Mouse (Mus musculus) forebrain, postnatal 0 days (tissue): ENCODE measurements at regions not wholly inside any gene's neighbourhood (a gene's known extent, or its start where the extent isn't known, plus 50 kb on each side); places are given as distances from the start of the nearest gene placed in this dataset.
A peak's percentile ranks its signal among the peaks of the same experiment; 100 is the strongest.
"Not testable (repeated sequence)": the region's sequence is repeated elsewhere in the genome, so short reads cannot be mapped to it uniquely, and the experiment has no call there.

Experiments used
- ATAC-seq: fragments of 200-750 bp; cut with Nextera tagmentation; 2 replicates; pipeline ENCODE4 v1.8.0; 2017; ENCODE audit warnings: mild to moderate bottlenecking, moderate library complexity
- DNase-seq: peaks from one replicate; pipeline ENCODE4 v3.0.0-alpha.2; 2015
- H3K27ac ChIP-seq: fragments of 300-500 bp; sonication (generic); 2 replicates; pipeline ENCODE4 v1.5.1; 2014; ENCODE audit warnings: low read depth, mild to moderate bottlenecking, antibody characterized with exemption, low read length, moderate library complexity, mixed read lengths
- H3K27me3 ChIP-seq: fragments of 300-500 bp; sonication (generic); 2 replicates; pipeline ENCODE4 v1.6.1; 2014; ENCODE audit warnings: mild to moderate bottlenecking, low read length, mixed read lengths; ENCODE audit not compliant: insufficient read depth
- H3K36me3 ChIP-seq: fragments of 300-500 bp; sonication (generic); 2 replicates; pipeline ENCODE4 v1.6.1; 2014; ENCODE audit warnings: mild to moderate bottlenecking, moderate library complexity; ENCODE audit not compliant: insufficient read depth
- H3K4me1 ChIP-seq: fragments of 300-500 bp; sonication (generic); 2 replicates; pipeline ENCODE4 v1.6.1; 2014; ENCODE audit warnings: antibody characterized with exemption; ENCODE audit not compliant: insufficient read depth
- H3K4me2 ChIP-seq: fragments of 300-500 bp; sonication (generic); 2 replicates; pipeline ENCODE4 v1.6.1; 2014; ENCODE audit warnings: low read depth, mild to moderate bottlenecking, moderate library complexity
- H3K4me3 ChIP-seq: fragments of 300-500 bp; sonication (generic); 2 replicates; pipeline ENCODE4 v1.5.1; 2014; ENCODE audit warnings: low read depth, low read length, mixed read lengths
- H3K9ac ChIP-seq: fragments of 300-500 bp; sonication (generic); 2 replicates; pipeline ENCODE4 v1.6.1; 2014; ENCODE audit warnings: mild to moderate bottlenecking
- H3K9me3 ChIP-seq: fragments of 300-500 bp; sonication (generic); 2 replicates; pipeline ENCODE4 v1.6.1; 2016; ENCODE audit warnings: low read length
- CTCF ChIP-seq: sonication (generic); IDR thresholded peaks from 2 replicates; pipeline ENCODE4 v1.5.1; 2016; ENCODE audit warnings: antibody characterized with exemption, control low read depth, low read depth
- WGBS: fragments of 180-500 bp; shearing (Covaris S2); extraction: QIAGEN DNeasy Blood & Tissue Kit; methylation state at CpG from one replicate; pipeline ENCODE4 v1.1.7; 2014; 5-methylcytosine and 5-hydroxymethylcytosine counted together

GRCm38 (mm10) chr12:3124036-3124435 is 185.7 kb downstream of the Rab10 start:
- no peak for TF ChIP-seq CTCF
- Histone ChIP-seq H3K4me2 (no peak overlapping the region), H3K27me3 (no peaks in the 10 kb centered on the region), H3K36me3 (no peaks in the 10 kb centered on the region), H3K4me1 (no peaks in the 10 kb centered on the region), H3K27ac (no peak overlapping the region), H3K9me3 (no peaks in the 10 kb centered on the region), H3K9ac (no peak overlapping the region), H3K4me3 (no peak overlapping the region)
- no peak for DNase-seq
- 61% methylated on average over 1 of the region's 1 CpGs for WGBS
- ATAC-seq = no peak

DNA sequence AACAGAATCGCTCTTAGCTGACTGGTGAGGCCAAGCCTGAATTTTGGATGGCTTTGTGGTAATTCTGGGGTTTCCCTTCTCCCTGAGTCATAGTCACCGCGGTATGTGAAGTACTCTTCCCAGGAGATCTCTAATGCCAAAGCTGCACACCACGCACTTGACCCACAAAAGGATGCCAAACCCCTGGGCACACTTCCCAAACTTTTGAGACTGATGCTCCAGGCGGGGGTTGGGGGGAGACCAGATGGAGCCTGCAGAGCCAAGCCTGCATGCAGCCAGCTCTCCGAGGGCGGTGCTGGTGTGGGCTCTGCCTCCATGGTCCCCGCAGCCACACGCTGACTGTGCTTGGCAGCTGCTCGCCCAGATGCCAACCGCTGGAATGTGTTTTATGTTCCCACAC is 199.2 kb downstream of the Rab10 start:
- H3K9ac ChIP-seq, H3K36me3 ChIP-seq, H3K9me3 ChIP-seq, ATAC-seq, DNase-seq, H3K4me2 ChIP-seq, H3K4me1 ChIP-seq, H3K27ac ChIP-seq, H3K27me3 ChIP-seq, H3K4me3 ChIP-seq: not testable (repeated sequence)
- 68% methylated on average over 11 of the region's 11 CpGs for WGBS

DNA sequence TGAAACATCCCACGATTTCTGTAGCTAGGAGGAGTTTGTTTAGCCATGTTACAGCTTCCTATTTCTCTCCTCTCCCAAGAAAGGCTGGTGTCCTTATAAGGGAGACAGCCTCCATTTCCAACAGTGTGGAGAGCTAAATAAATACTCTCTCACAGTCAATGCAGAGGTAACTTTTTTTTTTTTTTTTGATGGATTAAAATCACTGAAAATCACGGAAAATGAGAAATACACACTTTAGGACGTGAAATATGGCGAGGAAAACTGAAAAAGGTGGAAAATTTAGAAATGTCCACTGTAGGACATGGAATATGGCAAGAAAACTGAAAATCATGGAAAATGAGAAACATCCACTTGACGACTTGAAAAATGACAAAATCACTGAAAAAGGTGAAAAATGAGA is 200.1 kb downstream of the Rab10 start:
- not testable (repeated sequence) for H3K9me3 ChIP-seq, H3K4me1 ChIP-seq, ATAC-seq, H3K4me3 ChIP-seq, H3K4me2 ChIP-seq, DNase-seq, H3K9ac ChIP-seq, H3K27me3 ChIP-seq, H3K36me3 ChIP-seq, H3K27ac ChIP-seq
- 85% methylated on average over 5 of the region's 5 CpGs for WGBS

DNA sequence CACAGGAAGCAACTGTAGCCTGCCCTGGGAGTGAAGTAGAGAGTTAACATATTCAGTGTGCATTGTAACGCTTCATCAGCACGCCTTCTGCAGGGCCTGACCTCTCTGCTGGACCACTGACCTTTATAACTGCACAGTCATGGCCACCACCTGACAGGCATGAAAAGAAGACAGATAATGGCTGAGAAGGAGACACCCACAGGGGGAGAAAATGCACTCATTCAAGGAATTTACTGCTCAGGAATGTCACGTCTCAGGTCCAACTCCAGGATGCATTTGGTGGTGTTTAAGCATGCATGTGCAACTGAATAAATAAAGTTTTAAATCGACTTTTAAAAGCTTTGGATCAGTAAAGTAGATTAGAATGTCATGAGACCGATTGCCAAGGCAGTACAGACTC is 207.8 kb downstream of the Rab10 start:
- not testable (repeated sequence) for H3K4me2 ChIP-seq, DNase-seq, H3K27ac ChIP-seq, H3K4me3 ChIP-seq, H3K9me3 ChIP-seq, ATAC-seq, H3K36me3 ChIP-seq, H3K4me1 ChIP-seq, H3K27me3 ChIP-seq, H3K9ac ChIP-seq
- WGBS = 64% methylated on average over 5 of the region's 5 CpGs

DNA sequence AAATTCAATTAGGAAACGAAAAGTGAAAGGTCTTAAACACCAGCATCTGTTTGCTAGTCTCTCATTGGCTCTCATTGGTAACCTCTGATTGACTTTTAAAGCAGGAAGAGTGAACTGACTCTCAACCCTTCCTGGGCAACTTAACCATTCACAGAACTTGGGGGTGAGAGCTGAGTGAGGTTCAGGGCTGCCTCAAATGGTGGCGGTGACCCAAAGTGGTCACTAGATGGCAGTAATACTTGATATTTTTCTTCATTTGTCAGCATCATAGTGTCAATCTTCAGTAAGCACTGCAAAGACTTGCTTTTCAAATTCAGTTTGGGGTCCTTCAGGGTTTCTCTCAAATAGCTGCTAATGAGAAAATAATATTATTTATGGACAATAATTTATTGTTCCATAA is 211.6 kb downstream of the Rab10 start:
- H3K27ac ChIP-seq, H3K36me3 ChIP-seq, H3K9me3 ChIP-seq, H3K4me1 ChIP-seq, H3K9ac ChIP-seq, H3K27me3 ChIP-seq, H3K4me3 ChIP-seq, H3K4me2 ChIP-seq: not testable (repeated sequence)
- DNase-seq (peak; percentile 2), ATAC-seq (peak; percentile 54; the same call in 1 of the 2 replicates)
- TF ChIP-seq CTCF = peak; percentile 31; the same call in 1 of the 2 replicates
- WGBS = 30% methylated on average over 2 of the region's 2 CpGs

DNA sequence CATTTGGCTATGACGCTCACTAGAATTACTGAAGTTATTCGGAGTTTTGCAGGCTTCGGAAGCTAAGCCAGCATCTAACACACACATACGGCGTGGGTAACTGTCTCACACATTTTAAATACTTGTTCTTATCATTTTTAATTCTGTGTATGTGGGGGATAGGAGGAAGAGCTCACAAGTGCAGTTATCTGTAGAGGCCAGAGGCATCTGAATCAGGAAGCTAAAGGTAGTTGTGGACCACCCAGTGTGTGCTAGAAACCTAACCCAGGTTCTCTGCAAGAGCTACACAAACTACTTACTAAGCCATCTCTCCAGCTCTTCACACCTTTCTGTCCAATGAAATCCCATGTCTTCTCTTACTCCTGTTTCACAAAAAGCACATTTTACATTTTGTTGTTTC is 215.3 kb downstream of the Rab10 start:
- ATAC-seq = no peak
- DNase-seq = no peak
- Histone ChIP-seq H3K9ac (no peak overlapping the region), H3K4me2 (no peak overlapping the region), H3K4me1 (no peaks in the 10 kb centered on the region), H3K36me3 (no peaks in the 10 kb centered on the region), H3K27ac (no peak overlapping the region), H3K9me3 (no peaks in the 10 kb centered on the region), H3K4me3 (no peak overlapping the region), H3K27me3 (no peaks in the 10 kb centered on the region)
- TF ChIP-seq CTCF = no peak
- WGBS = 93% methylated on average over 5 of the region's 5 CpGs

GRCm38 (mm10) chr12:3092974-3093373 is 216.8 kb downstream of the Rab10 start:
- ATAC-seq = not testable (repeated sequence)

GRCm38 (mm10) chr12:3049546-3049945 is 260.2 kb downstream of the Rab10 start:
- not testable (repeated sequence) for DNase-seq, H3K4me1 ChIP-seq, H3K9ac ChIP-seq, H3K4me3 ChIP-seq, H3K27ac ChIP-seq, ATAC-seq, H3K4me2 ChIP-seq, H3K27me3 ChIP-seq, H3K9me3 ChIP-seq, H3K36me3 ChIP-seq
- WGBS = 74% methylated on average over 5 of the region's 5 CpGs

More at GRCm38 (mm10) chr12:3092974-3093373, 216.8 kb downstream of the Rab10 start:
- not testable (repeated sequence) for H3K4me1 ChIP-seq, H3K4me2 ChIP-seq, H3K9ac ChIP-seq, H3K27me3 ChIP-seq, DNase-seq, H3K9me3 ChIP-seq, H3K27ac ChIP-seq, H3K4me3 ChIP-seq, H3K36me3 ChIP-seq
- WGBS = 58% methylated on average over 2 of the region's 3 CpGs

GRCm38 (mm10) chr12:3018446-3018845 is 291.3 kb downstream of the Rab10 start:
- WGBS = 91% methylated on average over 16 of the region's 16 CpGs
- not testable (repeated sequence) for H3K4me1 ChIP-seq, H3K36me3 ChIP-seq, H3K27me3 ChIP-seq, ATAC-seq, H3K4me2 ChIP-seq, H3K9ac ChIP-seq, H3K4me3 ChIP-seq, DNase-seq, H3K27ac ChIP-seq, H3K9me3 ChIP-seq

DNA sequence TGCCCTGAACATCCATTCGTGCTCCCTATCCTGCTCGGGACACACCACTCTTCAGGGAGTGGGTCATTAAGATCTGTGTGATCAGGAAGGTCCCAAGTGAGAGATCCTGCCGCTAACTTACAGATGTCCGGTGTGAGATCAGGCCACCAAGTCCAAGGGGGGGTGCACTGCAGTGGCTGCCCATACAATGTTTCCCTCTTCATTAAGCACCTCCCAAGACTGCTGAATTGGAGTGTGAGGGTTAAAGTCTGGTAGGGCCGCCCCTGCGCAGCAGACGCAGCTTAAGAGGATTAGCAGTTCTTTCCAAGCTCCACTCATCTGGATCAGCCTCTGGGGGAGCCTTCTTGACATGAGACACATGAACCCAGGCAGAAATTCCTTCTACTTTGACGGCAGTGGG is 293.0 kb downstream of the Rab10 start:
- not testable (repeated sequence) for H3K36me3 ChIP-seq, H3K4me1 ChIP-seq, H3K27ac ChIP-seq, H3K27me3 ChIP-seq, DNase-seq, H3K4me3 ChIP-seq, H3K9me3 ChIP-seq, ATAC-seq, H3K9ac ChIP-seq, H3K4me2 ChIP-seq
- 92% methylated on average over 8 of the region's 8 CpGs for WGBS
